Mouse (Mus musculus): ENCODE results near the gene Parp4. TPM values are rescaled to one million over a fixed set of nuclear protein-coding genes. Genes with fewer than 3 reads are reported as not detected.

The Parp4 gene
- total and polyA plus RNA-seq, 2 experiments from 2014 or later, result 7.3 to 10.1 TPM

- peaks cover 65% of the 10 kb centered on the region for H3K36me3 ChIP-seq (replicated peaks; ENCODE audit: control insufficient read depth, insufficient read depth, low read length)
- no peak overlapping the region for H3K27ac ChIP-seq (ENCODE audit: low read depth)
- no peak overlapping the region for H3K9ac ChIP-seq (replicated peaks; ENCODE audit: low read depth, low read length)
- TF ChIP-seq CTCF (IDR thresholded peaks at IDR 0.05; ENCODE audit: low read depth) (no peak), EP300 (IDR thresholded peaks at IDR 0.05; ENCODE audit: low read depth) (no peak)
- H3K4me1 ChIP-seq (ENCODE audit: control insufficient read depth, insufficient read depth), result no peaks in the 10 kb centered on the region
- no peak for ATAC-seq (ENCODE audit: insufficient read depth, low read depth)
- H3K4me2 ChIP-seq (ENCODE audit: low read depth, low read length), result no peak overlapping the region
- H3K4me3 ChIP-seq (ENCODE audit: low read depth, low read length), result no peak overlapping the region
- no peak for DNase-seq (ENCODE audit: low spot score)
- 68% methylated on average over 2 of the region's 2 CpGs for WGBS
- H3K9me3 ChIP-seq (replicated peaks; ENCODE audit: control insufficient read depth, low read length), result no peaks in the 10 kb centered on the region
- H3K27me3 ChIP-seq (ENCODE audit: control insufficient read depth, insufficient read depth, low read length), result no peaks in the 10 kb centered on the region
Measured at GRCm38 (mm10) chr14:56631109-56631508, 55.7 kb downstream of the Parp4 start.

DNA sequence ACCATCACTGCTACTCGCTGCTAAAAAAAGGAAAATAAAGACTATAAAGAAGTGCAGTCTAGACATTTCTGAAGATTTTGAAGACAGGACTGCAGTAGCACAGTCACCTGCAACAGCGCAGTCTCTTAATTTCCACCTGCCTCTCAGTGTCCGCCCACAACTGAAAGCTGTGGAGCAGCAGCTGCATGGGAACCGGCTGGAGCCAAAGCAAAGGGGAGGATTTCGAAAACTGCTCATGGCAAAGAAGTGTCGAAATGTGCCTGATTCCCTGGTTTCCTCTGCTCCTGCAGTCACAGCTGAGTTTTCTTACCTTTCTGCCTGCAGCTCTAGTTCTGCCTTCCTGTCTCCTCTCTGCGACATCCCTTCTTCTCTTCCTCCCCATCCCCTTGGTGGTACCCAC lies 71.8 kb downstream of the Parp4 start:
- H3K36me3 ChIP-seq (replicated peaks; ENCODE audit: control insufficient read depth, insufficient read depth, low read length), result peaks cover 68% of the 10 kb centered on the region
- peaks cover 11% of the 10 kb centered on the region; the same call in 1 of the 2 replicates for H3K9me3 ChIP-seq (replicated peaks; ENCODE audit: control insufficient read depth, low read length)
- no peak for DNase-seq (ENCODE audit: low spot score)
- H3K27me3 ChIP-seq (ENCODE audit: control insufficient read depth, insufficient read depth, low read length), result no peaks in the 10 kb centered on the region
- TF ChIP-seq EP300 (IDR thresholded peaks at IDR 0.05; ENCODE audit: low read depth), result no peak
- TF ChIP-seq CTCF (IDR thresholded peaks at IDR 0.05; ENCODE audit: low read depth), result no peak
- no peak overlapping the region for H3K4me3 ChIP-seq (ENCODE audit: low read depth, low read length)
- H3K4me2 ChIP-seq (ENCODE audit: low read depth, low read length), result no peak overlapping the region
- H3K9ac ChIP-seq (replicated peaks; ENCODE audit: low read depth, low read length), result no peak overlapping the region
- ATAC-seq (ENCODE audit: insufficient read depth, low read depth), result no peak
- no peaks in the 10 kb centered on the region for H3K4me1 ChIP-seq (ENCODE audit: control insufficient read depth, insufficient read depth)
- H3K27ac ChIP-seq (ENCODE audit: low read depth), result no peak overlapping the region
- 74% methylated on average over 7 of the region's 7 CpGs for WGBS

DNA sequence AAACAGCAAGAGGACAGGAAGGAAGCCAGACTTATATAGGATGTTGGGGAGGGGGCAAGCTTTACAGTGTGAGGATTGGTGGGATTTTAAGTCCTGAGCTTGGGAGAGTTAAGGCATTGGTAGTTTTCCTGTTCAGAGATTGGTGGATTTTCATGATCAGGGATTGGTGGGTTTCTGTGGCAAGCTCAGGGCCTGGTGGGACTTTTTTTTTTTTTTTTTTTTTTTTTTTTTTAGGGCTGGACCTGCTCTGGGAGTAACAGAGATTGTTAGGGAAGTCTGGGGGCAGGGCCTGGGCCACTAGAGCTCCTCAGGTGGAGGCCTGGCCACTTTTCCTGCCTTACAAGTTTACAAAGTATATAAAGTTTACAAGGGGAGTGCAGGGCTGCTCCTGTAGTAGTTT lies 74.0 kb downstream of the Parp4 start:
- H3K4me1 ChIP-seq (ENCODE audit: control insufficient read depth, insufficient read depth), result no peaks in the 10 kb centered on the region
- no peak overlapping the region for H3K9ac ChIP-seq (replicated peaks; ENCODE audit: low read depth, low read length)
- no peak overlapping the region for H3K27ac ChIP-seq (ENCODE audit: low read depth)
- TF ChIP-seq EP300 (IDR thresholded peaks at IDR 0.05; ENCODE audit: low read depth), result no peak
- no peak for DNase-seq (ENCODE audit: low spot score)
- no peak overlapping the region for H3K4me2 ChIP-seq (ENCODE audit: low read depth, low read length)
- H3K27me3 ChIP-seq (ENCODE audit: control insufficient read depth, insufficient read depth, low read length), result no peaks in the 10 kb centered on the region
- peaks cover 71% of the 10 kb centered on the region for H3K36me3 ChIP-seq (replicated peaks; ENCODE audit: control insufficient read depth, insufficient read depth, low read length)
- H3K4me3 ChIP-seq (ENCODE audit: low read depth, low read length), result no peak overlapping the region
- no peak for ATAC-seq (ENCODE audit: insufficient read depth, low read depth)
- peaks cover 23% of the 10 kb centered on the region for H3K9me3 ChIP-seq (replicated peaks; ENCODE audit: control insufficient read depth, low read length)

GRCm38 (mm10) chr14:56665651-56666050 lies 90.2 kb downstream of the Parp4 start:
- DNase-seq (ENCODE audit: low spot score) (no peak), ATAC-seq (ENCODE audit: insufficient read depth, low read depth) (no peak)
- no peak overlapping the region for H3K9ac ChIP-seq (replicated peaks; ENCODE audit: low read depth, low read length)
- H3K27ac ChIP-seq (ENCODE audit: low read depth), result no peak overlapping the region
- no peak overlapping the region for H3K4me2 ChIP-seq (ENCODE audit: low read depth, low read length)
- no peaks in the 10 kb centered on the region for H3K36me3 ChIP-seq (replicated peaks; ENCODE audit: control insufficient read depth, insufficient read depth, low read length)
- no peaks in the 10 kb centered on the region for H3K9me3 ChIP-seq (replicated peaks; ENCODE audit: control insufficient read depth, low read length)
- 55% methylated on average over 5 of the region's 5 CpGs for WGBS
- no peak for TF ChIP-seq CTCF (IDR thresholded peaks at IDR 0.05; ENCODE audit: low read depth)
- no peak for TF ChIP-seq EP300 (IDR thresholded peaks at IDR 0.05; ENCODE audit: low read depth)
- H3K4me1 ChIP-seq (ENCODE audit: control insufficient read depth, insufficient read depth), result peaks cover 14% of the 10 kb centered on the region; the same call in 1 of the 2 replicates
- no peaks in the 10 kb centered on the region for H3K27me3 ChIP-seq (ENCODE audit: control insufficient read depth, insufficient read depth, low read length)
- no peak overlapping the region for H3K4me3 ChIP-seq (ENCODE audit: low read depth, low read length)

DNA sequence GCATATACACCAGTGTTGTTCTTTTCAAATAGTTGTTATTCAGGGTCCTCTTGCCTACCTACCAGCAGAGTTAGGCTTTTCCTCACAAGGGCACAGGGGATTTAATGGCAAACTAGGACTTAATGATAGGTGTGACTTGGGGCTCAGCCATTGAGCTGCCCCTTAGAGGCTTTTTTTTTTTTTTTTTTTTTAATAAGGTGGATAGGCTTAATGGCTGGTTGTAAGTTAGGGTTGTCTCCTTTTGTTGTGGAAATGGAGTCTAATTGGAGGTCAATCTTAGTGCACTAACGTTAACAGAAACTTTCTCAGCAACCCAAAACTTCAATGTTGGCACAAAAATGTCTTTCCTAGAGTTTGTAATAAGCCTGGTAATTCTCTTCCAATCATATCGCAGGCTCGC lies 91.5 kb downstream of the Parp4 start:
- H3K27me3 ChIP-seq (ENCODE audit: control insufficient read depth, insufficient read depth, low read length), result no peaks in the 10 kb centered on the region
- DNase-seq (ENCODE audit: low spot score) (no peak), ATAC-seq (ENCODE audit: insufficient read depth, low read depth) (no peak)
- TF ChIP-seq EP300 (IDR thresholded peaks at IDR 0.05; ENCODE audit: low read depth) (no peak), CTCF (IDR thresholded peaks at IDR 0.05; ENCODE audit: low read depth) (no peak)
- 0 out of 2 replicates have a peak overlapping the region, but pooled peaks have one; percentile 67 for H3K4me3 ChIP-seq (ENCODE audit: low read depth, low read length)
- H3K9ac ChIP-seq (replicated peaks; ENCODE audit: low read depth, low read length), result no peak overlapping the region
- no peak overlapping the region for H3K27ac ChIP-seq (ENCODE audit: low read depth)
- WGBS, result 85% methylated on average over 3 of the region's 3 CpGs
- peaks cover 14% of the 10 kb centered on the region; the same call in 1 of the 2 replicates for H3K4me1 ChIP-seq (ENCODE audit: control insufficient read depth, insufficient read depth)
- H3K36me3 ChIP-seq (replicated peaks; ENCODE audit: control insufficient read depth, insufficient read depth, low read length), result peaks cover under 1% of the 10 kb centered on the region; the same call in 1 of the 2 replicates
- H3K4me2 ChIP-seq (ENCODE audit: low read depth, low read length), result peak overlapping the region; percentile 71; the same call in 1 of the 2 replicates
- no peaks in the 10 kb centered on the region for H3K9me3 ChIP-seq (replicated peaks; ENCODE audit: control insufficient read depth, low read length)

Measured in heart, postnatal 0 days (tissue).